Mouse (Mus musculus) G1E (cell line): ENCODE data around the gene Idi1.

Source experiments
- CTCF ChIP-seq: IDR thresholded peaks from 2 replicates; pipeline ENCODE4 v1.5.1; 2012; ENCODE audit warnings: low read depth, low read length, inconsistent platforms, mixed read lengths
- GATA2 ChIP-seq: IDR thresholded peaks from 2 replicates; pipeline ENCODE4 v1.6.1; 2012; ENCODE audit warnings: low read depth, low read length, inconsistent platforms, borderline replicate concordance
- POLR2AphosphoS5 ChIP-seq: IDR thresholded peaks from 2 replicates; pipeline ENCODE4 v1.6.1; 2012; ENCODE audit warnings: low read depth, low read length, inconsistent platforms; ENCODE audit not compliant: insufficient replicate concordance
- TAL1 ChIP-seq: conservative IDR thresholded peaks from 2 replicates; pipeline ENCODE4 v1.6.1; 2012; ENCODE audit warnings: low read depth, low read length, inconsistent platforms, mixed read lengths

- no peak for TF ChIP-seq CTCF
- TF ChIP-seq TAL1, result no peak
- TF ChIP-seq GATA2, result no peak
- TF ChIP-seq POLR2AphosphoS5, result no peak
Observed at GRCm38 (mm10) chr13:8881611-8882010, 3.7 kb upstream of the Idi1 start.
